Mouse (Mus musculus) megakaryocyte, embryonic 14.5 days (primary cell): ENCODE results near the gene Igf2r.

Source experiments
- FLI1 ChIP-seq: IDR thresholded peaks from 2 replicates; pipeline ENCODE4 v1.6.1; 2012; ENCODE audit warnings: low read length, inconsistent platforms, mixed read lengths
- GATA1 ChIP-seq: IDR thresholded peaks from 3 replicates; pipeline ENCODE4 v1.6.1; 2012; ENCODE audit warnings: mixed read lengths, low read length, inconsistent platforms, borderline replicate concordance

GRCm38 (mm10) chr17:12683582-12683981 is 85.9 kb downstream of the Igf2r start:
- TF ChIP-seq GATA1 (no peak), FLI1 (no peak)
